Mouse (Mus musculus) stomach, postnatal 0 days (tissue): Measurements from ENCODE around the gene Fdxr.

Experiments used
- CTCF ChIP-seq: IDR thresholded peaks from 2 replicates; pipeline ENCODE4 v1.5.1; 2016; ENCODE audit warnings: antibody characterized with exemption, low read depth, mild to moderate bottlenecking, moderate library complexity
- EP300 ChIP-seq: optimal IDR thresholded peaks from 2 replicates; pipeline ENCODE3; 2016; ENCODE audit warnings: antibody characterized with exemption

- TF ChIP-seq CTCF (no peak), EP300 (no peak)
These were observed 32.0 kb downstream of the Fdxr start for GRCm38 (mm10) chr11:115244840-115245239.
